Mouse (Mus musculus) urinary bladder, postnatal 36 days (tissue): Measurements from ENCODE around the gene Phf12.
"Not testable (repeated sequence)": the region's sequence is repeated elsewhere in the genome, so short reads cannot be mapped to it uniquely, and the experiment has no call there.

Source experiments
- DNase-seq, 2 experiments: peaks; one replicate each; pipeline ENCODE4 v3.0.0; 2022; ENCODE audit warnings: low spot score in 2 of 2, mixed read lengths in 1 of 2

Phf12 gene

GRCm38 (mm10) chr11:78031947-78032808, 49.6 kb downstream of the Phf12 start, which contains the start of gene Dhrs13:
Dhrs13 (plus strand) TSS chr11:78032280.
- peak; percentile 90 to 92 for DNase-seq

- DNase-seq: no peak
Observed at GRCm38 (mm10) chr11:78032809-78033195, 50.2 kb downstream of the Phf12 start.

- DNase-seq: no peak
Observed at GRCm38 (mm10) chr11:78033931-78034617, 51.5 kb downstream of the Phf12 start.

GRCm38 (mm10) chr11:78036791-78037190, 54.2 kb downstream of the Phf12 start:
- DNase-seq: no peak

GRCm38 (mm10) chr11:78037831-78038752, 55.5 kb downstream of the Phf12 start, which contains the start of gene Flot2:
Flot2 (plus strand) TSS chr11:78037931.
- DNase-seq: peak; percentile 56 to 79

GRCm38 (mm10) chr11:78040878-78041277, 58.3 kb downstream of the Phf12 start:
- DNase-seq: no peak

- not testable (repeated sequence) for DNase-seq
Observed at GRCm38 (mm10) chr11:78042290-78042870, 59.8 kb downstream of the Phf12 start.

- DNase-seq: peak; percentile 15 to 76
Observed at GRCm38 (mm10) chr11:78044758-78045251, 62.3 kb downstream of the Phf12 start.

- DNase-seq: not testable (repeated sequence)
Observed at GRCm38 (mm10) chr11:78048637-78049036, 66.1 kb downstream of the Phf12 start.

- DNase-seq: no peak
Observed at GRCm38 (mm10) chr11:78053078-78053477, 70.5 kb downstream of the Phf12 start.

- no peak for DNase-seq
Observed at GRCm38 (mm10) chr11:78056946-78057345, 74.4 kb downstream of the Phf12 start.

- DNase-seq: peak; percentile 42 to 78
Observed at GRCm38 (mm10) chr11:78059833-78060757, 77.5 kb downstream of the Phf12 start.

GRCm38 (mm10) chr11:78062563-78062962, 80.0 kb downstream of the Phf12 start:
- DNase-seq: no peak

- no peak for DNase-seq
Observed at GRCm38 (mm10) chr11:78065906-78066305, 83.4 kb downstream of the Phf12 start.

- DNase-seq: no peak
Observed at GRCm38 (mm10) chr11:78066641-78067040, 84.1 kb downstream of the Phf12 start.

- no peak for DNase-seq
Observed at GRCm38 (mm10) chr11:78067566-78067965, 85.0 kb downstream of the Phf12 start.

GRCm38 (mm10) chr11:78069130-78069529, 86.6 kb downstream of the Phf12 start:
- no peak for DNase-seq

GRCm38 (mm10) chr11:78069646-78070045, 87.1 kb downstream of the Phf12 start:
- no peak for DNase-seq

- no peak for DNase-seq
Observed at GRCm38 (mm10) chr11:78071938-78072337, 89.4 kb downstream of the Phf12 start.
